Mouse (Mus musculus) hindbrain, embryonic 12.5 days (tissue): Measurements from ENCODE around the gene Olfr270. TPM values are rescaled to one million over a fixed set of nuclear protein-coding genes. Genes with fewer than 3 reads are reported as not detected.
A peak's percentile ranks its signal among the peaks of the same experiment; 100 is the strongest.

ENCODE experiments used
- ATAC-seq: fragments of 200-750 bp; cut with Nextera tagmentation; 2 replicates; pipeline ENCODE4 v1.8.0; 2017; ENCODE audit warnings: moderate TSS enrichment; ENCODE audit not compliant: low FRiP score
- H3K27ac ChIP-seq: fragments of 300-500 bp; sonication (generic); 2 replicates; pipeline ENCODE4 v1.5.1; 2016; ENCODE audit warnings: mild to moderate bottlenecking
- H3K27me3 ChIP-seq: fragments of 300-500 bp; sonication (generic); 2 replicates; pipeline ENCODE4 v1.6.1; 2016; ENCODE audit warnings: mild to moderate bottlenecking
- H3K36me3 ChIP-seq: fragments of 300-500 bp; sonication (generic); 2 replicates; pipeline ENCODE4 v1.6.1; 2016; ENCODE audit warnings: mild to moderate bottlenecking
- H3K4me1 ChIP-seq: fragments of 300-500 bp; sonication (generic); 2 replicates; pipeline ENCODE4 v1.6.1; 2016
- H3K4me2 ChIP-seq: fragments of 300-500 bp; sonication (generic); replicated peaks from 2 replicates; pipeline ENCODE4 v1.6.1; 2016; ENCODE audit warnings: mild to moderate bottlenecking
- H3K4me3 ChIP-seq: fragments of 300-500 bp; sonication (generic); 2 replicates; pipeline ENCODE4 v1.5.1; 2016; ENCODE audit warnings: mild to moderate bottlenecking
- H3K9ac ChIP-seq: fragments of 300-500 bp; sonication (generic); 2 replicates; pipeline ENCODE4 v1.6.1; 2016; ENCODE audit warnings: mild to moderate bottlenecking, moderate library complexity
- H3K9me3 ChIP-seq: fragments of 300-500 bp; sonication (generic); replicated peaks from 2 replicates; pipeline ENCODE4 v1.6.1; 2016; ENCODE audit warnings: mild to moderate bottlenecking
- WGBS: fragments of 180-500 bp; shearing (Covaris S2); methylation state at CpG from one replicate; pipeline ENCODE4 v1.1.7; 2016; 5-methylcytosine and 5-hydroxymethylcytosine counted together
- polyA plus RNA-seq: library from polyadenylated mRNA; unstranded; fragments of >200 nt; fragmentation: Nextera tagmentation; extraction: Ambion mirVana; gene quantifications from 2 replicates; pipeline ENCODE4 v1.2.1, GENCODE M21; 2016

The Olfr270 gene
- polyA plus RNA-seq: not detected in 2 replicates

DNA sequence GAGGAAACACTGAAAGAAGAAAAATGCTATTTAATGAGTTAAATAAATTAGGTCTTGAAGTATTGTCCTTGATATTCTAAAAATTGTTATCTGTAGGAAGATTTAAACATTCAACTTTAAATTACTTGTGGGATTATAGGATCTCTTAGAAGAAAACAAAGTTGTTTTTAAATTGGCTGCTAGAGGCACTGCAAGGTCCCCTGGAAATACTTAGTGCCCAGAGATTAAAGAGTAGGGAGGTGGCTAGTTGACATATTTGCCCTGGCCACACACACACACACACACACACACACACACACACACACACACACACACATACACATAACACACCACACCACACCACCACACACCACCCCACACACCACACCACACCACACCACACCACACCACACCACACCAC lies at the start of gene Olfr270:
Gene Olfr270 (plus strand): TSS at position 301 of the 400 bp plus-strand sequence.
- H3K9me3 ChIP-seq: no peaks in the 10 kb centered on the region
- no peak for ATAC-seq

DNA sequence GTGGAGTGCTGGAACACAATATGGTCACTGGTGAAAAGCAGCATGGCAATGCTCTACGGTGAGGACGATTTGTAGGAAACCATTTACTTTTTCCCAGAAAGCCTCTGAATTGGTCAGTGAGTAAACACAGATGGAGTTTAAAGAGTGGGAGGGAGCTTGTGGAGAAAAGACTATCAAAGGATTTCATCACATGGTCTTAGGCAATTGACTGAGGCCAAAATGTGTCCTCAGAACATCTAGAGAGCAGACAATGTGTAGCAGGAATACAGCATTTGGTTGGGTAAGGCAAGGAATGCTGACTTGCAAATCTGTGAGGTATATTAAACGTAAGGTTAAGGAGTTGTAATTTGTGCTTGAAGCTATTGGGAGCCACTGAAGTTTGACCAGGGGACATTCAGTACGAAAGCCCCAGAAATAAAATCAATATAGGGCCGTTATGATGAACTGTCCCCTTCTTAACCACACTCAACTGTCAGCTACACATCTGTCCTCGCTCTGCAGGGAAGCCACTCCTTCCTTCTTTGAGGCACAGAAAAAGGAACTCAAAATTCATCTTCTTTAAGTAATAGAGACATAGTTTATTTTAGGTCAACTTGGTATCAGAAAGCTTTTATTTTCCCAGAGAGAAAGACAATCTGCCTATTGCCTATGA lies 47.6 kb upstream of the Olfr270 start:
- Histone ChIP-seq H3K4me2 (no peak overlapping the region), H3K4me3 (no peak overlapping the region), H3K4me1 (no peaks in the 10 kb centered on the region), H3K9ac (no peak overlapping the region), H3K27me3 (no peaks in the 10 kb centered on the region), H3K36me3 (no peaks in the 10 kb centered on the region), H3K9me3 (no peaks in the 10 kb centered on the region), H3K27ac (no peak overlapping the region)
- 82% methylated on average over 6 of the region's 6 CpGs for WGBS
- ATAC-seq: no peak

More for the DNA sequence above, at the start of gene Olfr270:
- Histone ChIP-seq H3K9ac (no peak within 1 kb of the TSS), H3K27me3 (no peaks in the 10 kb centered on the region), H3K36me3 (no peaks in the 10 kb centered on the region), H3K4me1 (no peaks in the 10 kb centered on the region), H3K4me2 (no peak within 1 kb of the TSS), H3K27ac (no peak within 1 kb of the TSS), H3K4me3 (no peak within 1 kb of the TSS)

DNA sequence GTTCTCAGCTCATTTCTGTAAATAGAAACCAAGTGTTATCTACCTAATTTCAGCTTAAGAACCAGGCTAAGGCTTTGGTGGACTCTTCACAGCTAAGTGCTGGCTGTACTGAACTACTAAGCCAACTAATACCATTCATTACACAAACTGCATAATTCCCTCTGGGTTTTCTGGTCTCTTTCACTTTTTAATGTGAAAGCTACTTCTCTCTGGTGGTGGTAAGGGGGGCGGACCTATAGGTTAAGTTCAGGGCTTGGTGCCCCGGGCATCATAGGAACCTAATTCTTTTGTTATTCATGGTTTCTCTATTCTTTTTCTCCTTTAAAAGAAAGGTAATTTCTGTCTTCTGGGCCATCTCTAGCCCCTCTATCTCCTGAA lies 47.0 kb upstream of the Olfr270 start:
- Histone ChIP-seq H3K4me2 (no peak overlapping the region), H3K27me3 (no peaks in the 10 kb centered on the region), H3K27ac (no peak overlapping the region), H3K9me3 (no peaks in the 10 kb centered on the region), H3K36me3 (no peaks in the 10 kb centered on the region), H3K9ac (no peak overlapping the region), H3K4me1 (no peaks in the 10 kb centered on the region), H3K4me3 (no peak overlapping the region)
- 96% methylated on average over 2 of the region's 2 CpGs for WGBS
- ATAC-seq: no peak

DNA sequence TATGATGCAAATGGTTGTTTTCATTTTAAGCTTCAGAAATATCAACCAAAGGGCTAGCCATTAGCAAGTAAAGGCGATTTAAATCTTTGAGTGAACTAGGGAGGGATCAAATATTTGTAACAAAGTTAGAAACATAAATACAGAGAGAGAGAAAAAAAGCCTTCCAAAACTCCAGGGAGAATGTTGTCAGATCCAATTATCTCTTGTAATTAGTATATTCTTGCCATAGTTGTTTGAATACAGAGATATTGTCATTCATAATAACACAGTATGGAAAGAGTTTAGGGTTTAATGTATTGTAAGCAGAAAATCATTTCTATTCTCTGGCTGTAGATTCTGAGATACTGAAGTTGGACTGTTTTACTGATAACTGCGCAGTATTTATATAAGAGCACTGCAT lies 45.3 kb upstream of the Olfr270 start, which contains the start of gene Olfr272:
Gene Olfr272 (minus strand): TSS at position 101 of the 400 bp plus-strand sequence.
- 84% methylated on average over 2 of the region's 2 CpGs for WGBS

DNA sequence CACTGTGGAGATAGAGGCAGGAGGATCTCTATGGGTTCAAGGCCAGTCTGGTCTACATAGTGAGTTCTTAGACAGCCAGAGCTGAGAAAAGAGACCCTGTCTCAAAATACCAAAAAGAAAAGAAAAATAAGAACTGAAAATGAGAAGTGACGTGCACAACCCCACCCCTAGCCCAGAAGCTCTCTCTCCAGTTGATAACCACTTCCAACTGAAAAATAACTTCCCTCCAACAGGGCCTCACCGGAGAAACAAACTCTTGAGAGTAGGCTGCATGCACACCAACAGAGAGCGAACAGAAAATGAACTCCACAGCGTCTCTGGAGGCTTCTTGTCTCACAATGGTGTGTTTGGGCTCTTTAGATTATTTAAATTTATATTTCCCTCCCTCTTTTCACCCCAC lies 33.9 kb upstream of the Olfr270 start:
- Histone ChIP-seq H3K27ac (no peak overlapping the region), H3K4me3 (no peak overlapping the region), H3K9ac (no peak overlapping the region), H3K4me2 (no peak overlapping the region), H3K9me3 (no peaks in the 10 kb centered on the region), H3K27me3 (no peaks in the 10 kb centered on the region), H3K36me3 (no peaks in the 10 kb centered on the region), H3K4me1 (no peaks in the 10 kb centered on the region)
- 92% methylated on average over 4 of the region's 4 CpGs for WGBS
- no peak for ATAC-seq

More for the DNA sequence above, 45.3 kb upstream of the Olfr270 start, which contains the start of gene Olfr272:
- Histone ChIP-seq H3K27me3 (no peaks in the 10 kb centered on the region), H3K9ac (no peak within 1 kb of the TSS), H3K27ac (no peak within 1 kb of the TSS), H3K4me2 (no peak within 1 kb of the TSS), H3K36me3 (no peaks in the 10 kb centered on the region), H3K4me3 (no peak within 1 kb of the TSS), H3K9me3 (no peaks in the 10 kb centered on the region), H3K4me1 (no peaks in the 10 kb centered on the region)
- ATAC-seq: no peak

DNA sequence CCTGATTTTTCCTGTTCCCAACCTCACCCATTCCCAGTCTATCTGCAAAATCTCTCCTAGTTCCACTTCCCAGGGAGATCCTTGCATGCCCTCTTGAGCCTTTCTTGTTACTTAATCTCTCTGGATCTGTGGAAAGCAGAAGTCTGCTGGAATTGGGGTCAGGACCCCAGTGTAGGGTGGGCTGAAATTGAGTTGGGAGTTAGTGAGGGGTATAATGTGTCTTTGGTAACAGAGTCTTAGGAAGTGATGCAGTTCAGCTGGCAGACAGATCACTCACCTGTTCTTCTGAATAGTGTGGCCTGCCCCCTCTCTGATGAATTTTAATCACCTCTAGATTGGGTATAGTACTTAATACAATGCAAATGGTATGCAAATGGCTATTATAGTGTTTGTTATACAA lies 17.7 kb upstream of the Olfr270 start:
- Histone ChIP-seq H3K27ac (no peak overlapping the region), H3K36me3 (no peaks in the 10 kb centered on the region), H3K4me2 (no peak overlapping the region), H3K4me3 (no peak overlapping the region), H3K4me1 (no peaks in the 10 kb centered on the region), H3K9ac (no peak overlapping the region), H3K27me3 (no peaks in the 10 kb centered on the region), H3K9me3 (no peaks in the 10 kb centered on the region)
- no peak for ATAC-seq

DNA sequence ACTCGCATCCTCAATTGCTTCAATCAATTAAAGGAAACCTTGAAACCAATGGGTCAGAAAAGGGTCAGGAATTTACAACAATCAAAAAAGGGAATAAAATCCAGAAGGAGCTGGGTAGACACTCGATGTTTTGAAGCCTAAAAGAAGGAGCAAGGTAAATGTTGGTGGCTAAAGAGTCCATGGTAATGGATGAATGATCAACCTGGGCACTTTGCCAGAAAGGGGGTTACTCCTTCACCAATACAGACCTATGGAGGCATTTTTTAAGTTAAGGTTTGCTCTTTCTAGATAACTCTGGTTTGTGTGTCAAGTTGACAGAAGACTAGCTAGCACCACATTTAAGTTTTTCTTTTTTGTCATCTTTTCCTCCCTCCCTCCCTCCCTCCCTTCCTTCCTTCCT lies 15.3 kb upstream of the Olfr270 start:
- Histone ChIP-seq H3K4me3 (no peak overlapping the region), H3K27me3 (no peaks in the 10 kb centered on the region), H3K27ac (no peak overlapping the region), H3K9ac (no peak overlapping the region), H3K4me2 (no peak overlapping the region), H3K9me3 (no peaks in the 10 kb centered on the region), H3K36me3 (no peaks in the 10 kb centered on the region), H3K4me1 (no peaks in the 10 kb centered on the region)
- no peak for ATAC-seq
- 79% methylated on average over 2 of the region's 2 CpGs for WGBS

DNA sequence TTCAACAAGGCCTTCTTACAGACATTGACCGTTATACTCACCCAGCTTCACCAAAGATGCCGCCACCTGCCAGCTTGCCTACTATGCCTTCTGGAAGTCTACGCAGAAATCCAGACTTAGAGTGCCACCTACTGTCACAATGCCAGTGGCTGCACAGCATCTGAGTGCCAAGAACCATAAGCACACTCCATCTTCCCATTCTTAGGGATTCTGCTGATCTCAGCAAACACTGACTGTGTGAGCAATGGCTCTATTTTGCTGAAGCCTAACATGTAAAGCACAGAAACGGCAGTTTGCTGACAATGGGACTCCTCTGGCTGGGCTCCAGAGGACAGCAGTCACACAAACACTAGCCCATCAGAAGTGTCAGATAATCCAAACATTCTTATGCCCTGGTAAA lies 5.7 kb upstream of the Olfr270 start:
- 41% methylated on average over 4 of the region's 4 CpGs for WGBS
- H3K4me1 ChIP-seq: no peaks in the 10 kb centered on the region
- no peak overlapping the region for H3K27ac ChIP-seq
- no peak overlapping the region for H3K4me2 ChIP-seq
- no peak for ATAC-seq
- H3K9me3 ChIP-seq: no peaks in the 10 kb centered on the region
- no peak overlapping the region for H3K9ac ChIP-seq
- H3K27me3 ChIP-seq: no peaks in the 10 kb centered on the region
- no peak overlapping the region for H3K4me3 ChIP-seq
- no peaks in the 10 kb centered on the region for H3K36me3 ChIP-seq

DNA sequence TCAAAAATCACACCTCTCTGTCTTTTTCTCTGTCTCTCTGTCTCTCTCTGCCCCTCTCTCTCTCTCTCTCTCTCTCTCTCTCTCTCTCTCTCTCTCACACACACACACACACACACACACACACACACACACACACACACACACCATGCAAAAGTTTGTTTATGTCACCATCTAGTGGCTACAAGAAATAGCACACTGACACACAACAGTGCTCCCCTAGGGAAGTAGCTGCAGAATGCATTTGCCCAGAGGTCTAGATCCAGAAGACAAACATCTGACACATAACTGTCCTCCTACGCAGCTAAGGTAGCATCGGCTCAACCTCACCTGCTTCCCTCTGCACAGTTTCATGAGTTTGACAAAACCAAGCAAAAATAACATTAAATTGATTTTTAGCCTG lies 20.9 kb downstream of the Olfr270 start:
- Histone ChIP-seq H3K27ac (no peak overlapping the region), H3K4me2 (no peak overlapping the region), H3K9ac (no peak overlapping the region), H3K4me3 (no peak overlapping the region), H3K36me3 (no peaks in the 10 kb centered on the region), H3K27me3 (no peaks in the 10 kb centered on the region), H3K9me3 (no peaks in the 10 kb centered on the region), H3K4me1 (0 out of 2 replicates have a peak, but pooled peaks cover 3% of the 10 kb centered on the region)
- ATAC-seq: no peak
- 79% methylated on average over 2 of the region's 2 CpGs for WGBS

DNA sequence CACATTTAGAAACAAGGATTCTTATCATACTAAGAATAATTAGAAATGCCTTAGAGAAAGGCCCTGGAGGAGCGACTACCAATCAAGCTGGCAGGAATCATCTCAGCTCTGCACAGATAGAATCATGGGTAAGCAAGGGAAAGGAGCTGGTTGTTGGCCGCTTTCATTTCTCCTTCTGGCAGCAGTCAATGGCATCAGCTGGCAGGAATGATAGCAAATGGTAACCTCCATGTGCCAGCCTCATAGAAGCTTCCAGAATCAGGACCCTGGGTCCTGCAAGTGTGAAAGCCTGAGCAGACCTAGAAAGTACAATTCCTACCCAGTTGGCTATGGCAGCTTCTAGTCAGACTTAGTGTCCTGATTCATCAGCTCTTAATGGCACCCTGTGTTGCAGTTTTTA lies 21.9 kb downstream of the Olfr270 start:
- no peaks in the 10 kb centered on the region for H3K27me3 ChIP-seq
- no peaks in the 10 kb centered on the region for H3K36me3 ChIP-seq
- 0 out of 2 replicates have a peak, but pooled peaks cover 3% of the 10 kb centered on the region for H3K4me1 ChIP-seq
- 88% methylated on average over 2 of the region's 2 CpGs for WGBS
- H3K4me3 ChIP-seq: no peak overlapping the region
- no peak overlapping the region for H3K27ac ChIP-seq
- no peak overlapping the region for H3K9ac ChIP-seq
- H3K4me2 ChIP-seq: no peak overlapping the region
- no peak for ATAC-seq
- H3K9me3 ChIP-seq: no peaks in the 10 kb centered on the region

DNA sequence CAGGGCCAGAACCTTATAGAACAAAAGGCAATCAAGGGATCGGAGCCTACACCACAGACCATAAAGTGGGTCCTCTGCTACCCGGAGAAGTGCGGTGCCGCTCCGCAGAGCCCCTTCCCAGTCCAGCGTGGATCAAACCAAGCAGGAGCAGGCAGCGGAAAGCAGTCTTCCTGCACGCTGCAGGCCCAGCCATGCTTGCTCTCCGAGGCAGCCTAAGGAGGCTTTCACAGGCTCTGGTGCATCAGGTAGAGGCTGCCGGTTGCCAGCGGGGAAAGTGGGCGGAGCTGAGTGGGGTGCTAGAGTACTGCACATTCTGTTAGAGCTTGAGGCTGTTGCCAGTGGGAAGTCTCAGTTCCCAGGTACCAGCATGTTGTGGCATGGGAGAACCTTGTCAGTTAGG lies 24.9 kb downstream of the Olfr270 start, which contains the start of gene Nipsnap3a:
Gene Nipsnap3a (plus strand): TSS at position 25 of the 400 bp plus-strand sequence.
- Histone ChIP-seq H3K9ac (no peak within 1 kb of the TSS), H3K4me2 (peak within 1 kb of the TSS; percentile 37), H3K27ac (no peak within 1 kb of the TSS), H3K4me3 (0 out of 2 replicates have a peak within 1 kb of the TSS, but pooled peaks have one; percentile 12), H3K9me3 (no peaks in the 10 kb centered on the region), H3K4me1 (0 out of 2 replicates have a peak, but pooled peaks cover 3% of the 10 kb centered on the region), H3K27me3 (no peaks in the 10 kb centered on the region), H3K36me3 (no peaks in the 10 kb centered on the region)
- WGBS: 42% methylated on average over 12 of the region's 12 CpGs
- 0 out of 2 replicates have a peak, but pooled peaks have one; percentile 4 for ATAC-seq

DNA sequence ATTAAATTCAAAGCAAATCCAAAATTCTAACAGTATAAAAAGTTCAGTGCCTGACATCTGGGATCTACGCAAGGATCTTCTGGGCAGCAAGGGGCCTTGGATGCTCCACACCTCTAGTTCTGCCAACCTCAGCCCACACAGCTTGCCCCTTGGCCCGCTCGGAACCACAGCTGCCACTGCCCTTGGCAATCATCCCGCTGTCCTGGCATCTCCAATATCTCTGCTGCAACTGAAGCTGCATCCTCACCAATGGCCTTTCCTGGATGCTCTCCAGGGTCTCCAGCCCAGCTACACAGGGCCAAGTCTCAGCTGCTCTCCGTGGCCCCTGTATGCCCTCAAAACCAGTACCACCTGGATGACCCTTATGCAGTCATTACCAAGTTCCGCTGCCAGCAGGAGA lies 35.1 kb downstream of the Olfr270 start:
- Histone ChIP-seq H3K27ac (no peak overlapping the region), H3K9me3 (no peaks in the 10 kb centered on the region), H3K4me3 (no peak overlapping the region), H3K27me3 (no peaks in the 10 kb centered on the region), H3K9ac (no peak overlapping the region), H3K36me3 (no peaks in the 10 kb centered on the region), H3K4me2 (no peak overlapping the region), H3K4me1 (no peaks in the 10 kb centered on the region)
- no peak for ATAC-seq
- WGBS: 93% methylated on average over 6 of the region's 6 CpGs

DNA sequence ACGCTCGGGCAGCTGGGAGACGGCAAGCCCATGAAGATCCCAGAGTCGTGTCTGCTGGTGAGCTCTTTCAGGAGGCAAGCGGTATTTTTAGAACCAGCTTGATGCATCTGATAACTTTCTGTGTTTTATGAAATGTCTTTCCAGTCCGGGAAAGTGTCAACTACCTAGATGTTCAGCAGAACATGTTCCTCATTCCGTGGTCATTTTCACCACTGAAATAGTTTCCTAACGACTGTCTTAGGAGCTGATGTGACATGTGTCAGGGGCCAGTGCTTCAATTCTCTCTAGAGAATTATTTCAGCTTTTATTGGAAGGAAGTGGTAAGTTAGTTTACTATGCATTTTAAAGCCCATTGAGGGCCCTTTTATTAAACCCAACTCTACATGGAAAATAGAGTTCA lies 35.8 kb downstream of the Olfr270 start:
- Histone ChIP-seq H3K9me3 (no peaks in the 10 kb centered on the region), H3K27me3 (no peaks in the 10 kb centered on the region), H3K4me2 (no peak overlapping the region), H3K27ac (no peak overlapping the region), H3K4me1 (no peaks in the 10 kb centered on the region), H3K36me3 (no peaks in the 10 kb centered on the region), H3K4me3 (no peak overlapping the region), H3K9ac (no peak overlapping the region)
- ATAC-seq: no peak
- WGBS: 86% methylated on average over 8 of the region's 8 CpGs
